Mouse (Mus musculus) lung, postnatal 0 days (tissue): Measurements from ENCODE around the gene Rnf19b. TPM values are rescaled to one million over a fixed set of nuclear protein-coding genes. Genes with fewer than 3 reads are reported as not detected.

Source experiments
- ATAC-seq: fragments of 200-750 bp; cut with Nextera tagmentation; 2 replicates; pipeline ENCODE4 v1.8.0; 2017; ENCODE audit warnings: moderate library complexity
- DNase-seq: peaks from one replicate; pipeline ENCODE4 v3.0.0-alpha.2; 2016; ENCODE audit warnings: low spot score
- H3K27ac ChIP-seq: fragments of 300-500 bp; sonication (generic); 2 replicates; pipeline ENCODE4 v1.5.1; 2014; ENCODE audit warnings: antibody characterized with exemption, mild to moderate bottlenecking, low read length, mixed read lengths
- H3K27me3 ChIP-seq: fragments of 300-500 bp; sonication (generic); replicated peaks from 2 replicates; pipeline ENCODE4 v1.6.1; 2014; ENCODE audit warnings: low read length, mixed read lengths; ENCODE audit not compliant: insufficient read depth
- H3K36me3 ChIP-seq: fragments of 300-500 bp; sonication (generic); 2 replicates; pipeline ENCODE4 v1.6.1; 2014; ENCODE audit warnings: low read length, mixed read lengths; ENCODE audit not compliant: insufficient read depth
- H3K4me1 ChIP-seq: fragments of 300-500 bp; sonication (generic); 2 replicates; pipeline ENCODE4 v1.6.1; 2014; ENCODE audit warnings: antibody characterized with exemption, low read depth, low read length, mixed read lengths; ENCODE audit not compliant: insufficient read depth
- H3K4me2 ChIP-seq: fragments of 300-500 bp; sonication (generic); replicated peaks from 2 replicates; pipeline ENCODE4 v1.6.1; 2014; ENCODE audit warnings: low read depth, mild to moderate bottlenecking, low read length, moderate library complexity, mixed read lengths
- H3K4me3 ChIP-seq: fragments of 300-500 bp; sonication (generic); 2 replicates; pipeline ENCODE4 v1.5.1; 2014; ENCODE audit warnings: low read depth, low read length
- H3K9ac ChIP-seq: fragments of 300-500 bp; sonication (generic); replicated peaks from 2 replicates; pipeline ENCODE4 v1.6.1; 2014; ENCODE audit warnings: low read depth, mild to moderate bottlenecking
- H3K9me3 ChIP-seq: fragments of 300-500 bp; sonication (generic); 2 replicates; pipeline ENCODE4 v1.6.1; 2016; ENCODE audit warnings: low read length, mixed read lengths
- CTCF ChIP-seq: IDR thresholded peaks from 2 replicates; pipeline ENCODE4 v1.5.1; 2016; ENCODE audit warnings: antibody characterized with exemption, mild to moderate bottlenecking
- EP300 ChIP-seq: IDR thresholded peaks from 2 replicates; pipeline ENCODE4 v1.6.1; 2016; ENCODE audit warnings: antibody characterized with exemption, mild to moderate bottlenecking, control low read depth
- WGBS: fragments of 180-500 bp; shearing (Covaris S2); extraction: QIAGEN DNeasy Blood & Tissue Kit; methylation state at CpG from one replicate; pipeline ENCODE4 v1.1.7; 2014; 5-methylcytosine and 5-hydroxymethylcytosine counted together
- polyA plus RNA-seq: library from polyadenylated mRNA; unstranded; fragments of >200 nt; fragmentation: Nextera tagmentation; extraction: Ambion mirVana; gene quantifications from 2 replicates; pipeline ENCODE4 v1.2.1, GENCODE M21; 2015

Rnf19b gene
- polyA plus RNA-seq, 1 experiment from 2014 or later: 10.9 TPM

- Histone ChIP-seq H3K4me2 (peak overlapping the region; percentile 37), H3K4me3 (0 out of 2 replicates have a peak overlapping the region, but pooled peaks have one; percentile 6), H3K4me1 (peaks cover 15% of the 10 kb centered on the region; the same call in 1 of the 2 replicates), H3K27ac (peak overlapping the region; percentile 71), H3K9ac (no peak overlapping the region), H3K27me3 (no peaks in the 10 kb centered on the region), H3K36me3 (no peaks in the 10 kb centered on the region), H3K9me3 (no peaks in the 10 kb centered on the region)
- WGBS: 12% methylated on average over 17 of the region's 17 CpGs
- TF ChIP-seq EP300 (peak; percentile 4; the same call in 1 of the 2 replicates), CTCF (no peak)
- ATAC-seq (peak; percentile 92), DNase-seq (peak; percentile 93)
Measured at GRCm38 (mm10) chr4:129032963-129033951, 24.8 kb upstream of the Rnf19b start.

GRCm38 (mm10) chr4:129034224-129034623 lies 23.8 kb upstream of the Rnf19b start:
- WGBS: 77% methylated on average over 3 of the region's 3 CpGs
- no peaks in the 10 kb centered on the region for H3K27me3 ChIP-seq
- peaks cover 15% of the 10 kb centered on the region; the same call in 1 of the 2 replicates for H3K4me1 ChIP-seq
- ATAC-seq: no peak
- H3K9me3 ChIP-seq: no peaks in the 10 kb centered on the region
- no peaks in the 10 kb centered on the region for H3K36me3 ChIP-seq
- peak overlapping the region; percentile 71; the same call in 1 of the 2 replicates for H3K27ac ChIP-seq
- no peak for DNase-seq
- H3K4me3 ChIP-seq: no peak overlapping the region
- TF ChIP-seq EP300 (no peak), CTCF (no peak)
- H3K9ac ChIP-seq: no peak overlapping the region
- no peak overlapping the region for H3K4me2 ChIP-seq

- peak; percentile 92 for DNase-seq
- no peaks in the 10 kb centered on the region for H3K36me3 ChIP-seq
- no peaks in the 10 kb centered on the region for H3K27me3 ChIP-seq
- H3K4me2 ChIP-seq: no peak overlapping the region
- TF ChIP-seq EP300 (no peak), CTCF (no peak)
- WGBS: 43% methylated on average over 13 of the region's 13 CpGs
- H3K9me3 ChIP-seq: no peaks in the 10 kb centered on the region
- peak overlapping the region; percentile 69 for H3K27ac ChIP-seq
- no peak overlapping the region for H3K9ac ChIP-seq
- peak; percentile 59 for ATAC-seq
- H3K4me1 ChIP-seq: peaks cover 15% of the 10 kb centered on the region; the same call in 1 of the 2 replicates
- H3K4me3 ChIP-seq: no peak overlapping the region
Measured at GRCm38 (mm10) chr4:129034706-129035660, 23.1 kb upstream of the Rnf19b start.

GRCm38 (mm10) chr4:129035851-129036445 lies 22.1 kb upstream of the Rnf19b start:
- Histone ChIP-seq H3K4me1 (peaks cover 15% of the 10 kb centered on the region; the same call in 1 of the 2 replicates), H3K36me3 (no peaks in the 10 kb centered on the region), H3K4me2 (no peak overlapping the region), H3K9me3 (no peaks in the 10 kb centered on the region), H3K9ac (no peak overlapping the region), H3K27ac (no peak overlapping the region), H3K27me3 (no peaks in the 10 kb centered on the region), H3K4me3 (no peak overlapping the region)
- ATAC-seq (no peak), DNase-seq (no peak)
- 54% methylated on average over 7 of the region's 7 CpGs for WGBS
- no peak for TF ChIP-seq EP300
- TF ChIP-seq CTCF: no peak

- 19% methylated on average over 15 of the region's 15 CpGs for WGBS
- no peak overlapping the region for H3K9ac ChIP-seq
- no peak for TF ChIP-seq CTCF
- no peak for TF ChIP-seq EP300
Measured at GRCm38 (mm10) chr4:129047721-129048421, 10.2 kb upstream of the Rnf19b start.

More at GRCm38 (mm10) chr4:129047721-129048421, 10.2 kb upstream of the Rnf19b start:
- Histone ChIP-seq H3K4me1 (peaks cover 12% of the 10 kb centered on the region), H3K9me3 (no peaks in the 10 kb centered on the region), H3K4me2 (peak overlapping the region; percentile 92), H3K27ac (no peak overlapping the region), H3K36me3 (no peaks in the 10 kb centered on the region), H3K4me3 (peak overlapping the region; percentile 48; the same call in 1 of the 2 replicates), H3K27me3 (peaks cover 22% of the 10 kb centered on the region)
- DNase-seq (no peak), ATAC-seq (no peak)
